ENCODE assay signal across 26 mouse cellular contexts in genomic region chr3:118595693-118596092, GRCm38 (mm10). TPM values are rescaled to one million over a fixed set of nuclear protein-coding genes. Genes with fewer than 3 reads are reported as not detected.
A peak's percentile ranks its signal among the peaks of the same experiment; 100 is the strongest.
DNase-seq lines count a peak whose midpoint lies in the region; ATAC-seq and TF ChIP-seq lines count a peak whose summit lies in the region.
"Had no signal": no experiment of that assay in that cellular context is flagged by ENCODE, and none has a peak within 500 bp of the region (broad histone marks: within the 10 kb centered on the region; RNA-seq: fewer than 3 reads in every experiment).

No protein-coding gene starts in this region.

- no peaks in the 10 kb centered on the region for H3K4me1 ChIP-seq in embryonic facial prominence, embryonic 14.5 days (ENCODE audit: control insufficient read depth, insufficient read depth, low read length)
- no peaks in the 10 kb centered on the region for H3K4me1 ChIP-seq in embryonic facial prominence, embryonic 10.5 days
- no peaks in the 10 kb centered on the region for H3K4me1 ChIP-seq in lung, embryonic 14.5 days (ENCODE audit: insufficient read depth)
- peaks cover 5% of the 10 kb centered on the region; the same call in 1 of the 2 replicates for H3K4me1 ChIP-seq in intestine, embryonic 16.5 days (ENCODE audit: control insufficient read depth, insufficient read depth, low read length)
- H3K4me1 ChIP-seq: embryonic facial prominence, embryonic 12.5 days; forebrain, embryonic 12.5 days; forebrain, embryonic 15.5 days; heart, embryonic 10.5 days; heart, embryonic 13.5 days had no signal

- H3K4me3 ChIP-seq in embryonic facial prominence, embryonic 14.5 days (ENCODE audit: low read depth, low read length) = no peak overlapping the region
- H3K4me3 ChIP-seq in embryonic facial prominence, embryonic 10.5 days = no peak overlapping the region
- no peak overlapping the region for H3K4me3 ChIP-seq in lung, embryonic 14.5 days (ENCODE audit: low read depth, low read length)
- H3K4me3 ChIP-seq in intestine, embryonic 16.5 days (ENCODE audit: low read length) = no peak overlapping the region
- H3K4me3 ChIP-seq: embryonic facial prominence, embryonic 12.5 days; erythroblast, embryonic 14.5 days; forebrain, embryonic 12.5 days; forebrain, embryonic 15.5 days; heart, adult 2 months; heart, embryonic 10.5 days; heart, embryonic 13.5 days had no signal

- H3K9me3 ChIP-seq in embryonic facial prominence, embryonic 14.5 days (ENCODE audit: control insufficient read depth, low read length) = no peaks in the 10 kb centered on the region
- no peaks in the 10 kb centered on the region for H3K9me3 ChIP-seq in embryonic facial prominence, embryonic 10.5 days
- no peaks in the 10 kb centered on the region for H3K9me3 ChIP-seq in lung, embryonic 14.5 days (ENCODE audit: low read depth, low read length)
- no peaks in the 10 kb centered on the region for H3K9me3 ChIP-seq in intestine, embryonic 16.5 days (ENCODE audit: control insufficient read depth, low read length)
- H3K9me3 ChIP-seq: embryonic facial prominence, embryonic 12.5 days; forebrain, embryonic 12.5 days; forebrain, embryonic 15.5 days; heart, embryonic 10.5 days; heart, embryonic 13.5 days had no signal

- no peak overlapping the region for H3K27ac ChIP-seq in embryonic facial prominence, embryonic 14.5 days (replicated peaks; ENCODE audit: low read depth, low read length)
- H3K27ac ChIP-seq in embryonic facial prominence, embryonic 10.5 days (replicated peaks) = no peak overlapping the region
- H3K27ac ChIP-seq in lung, embryonic 14.5 days (ENCODE audit: low read depth) = no peak overlapping the region
- peak overlapping the region; percentile 77 for H3K27ac ChIP-seq in intestine, embryonic 16.5 days (ENCODE audit: low read length)
- H3K27ac ChIP-seq: embryonic facial prominence, embryonic 12.5 days; forebrain, embryonic 12.5 days; forebrain, embryonic 15.5 days; heart, adult 2 months; heart, embryonic 10.5 days; heart, embryonic 13.5 days; hindbrain, embryonic 14.5 days had no signal

- DNase-seq in embryonic facial prominence, embryonic 14.5 days (ENCODE audit: low spot score) = peak; percentile 7
- no peak for DNase-seq in embryonic facial prominence, embryonic 10.5 days (ENCODE audit: low spot score)
- no peak for DNase-seq in lung, embryonic 14.5 days
- no peak for DNase-seq in lung, postnatal 25 days (ENCODE audit: low spot score)
- DNase-seq in layer of hippocampus, postnatal 36 days = no peak
- DNase-seq in frontal cortex, postnatal 36 days (ENCODE audit: low spot score in 2 of 2) = no peak
- DNase-seq: adrenal gland, postnatal 10 days; adrenal gland, postnatal 36 days; cerebellum, adult 18-20 months; cerebellum, adult 9-10 months; cerebellum, postnatal 14 days; gastrocnemius, postnatal 10 days; gastrocnemius, postnatal 36 days; heart, adult 2 months; heart, postnatal 14 days; heart, postnatal 4 days had no signal

- no peaks in the 10 kb centered on the region for H3K36me3 ChIP-seq in embryonic facial prominence, embryonic 14.5 days (ENCODE audit: control insufficient read depth, insufficient read depth, low read length)
- H3K36me3 ChIP-seq in embryonic facial prominence, embryonic 10.5 days (replicated peaks) = no peaks in the 10 kb centered on the region
- no peaks in the 10 kb centered on the region for H3K36me3 ChIP-seq in lung, embryonic 14.5 days (ENCODE audit: insufficient read depth)
- H3K36me3 ChIP-seq in intestine, embryonic 16.5 days (ENCODE audit: control insufficient read depth, insufficient read depth, low read length) = no peaks in the 10 kb centered on the region
- H3K36me3 ChIP-seq: embryonic facial prominence, embryonic 12.5 days; forebrain, embryonic 12.5 days; forebrain, embryonic 15.5 days; heart, embryonic 10.5 days; heart, embryonic 13.5 days had no signal

- H3K4me2 ChIP-seq in embryonic facial prominence, embryonic 14.5 days (ENCODE audit: low read depth, low read length) = no peak overlapping the region
- H3K4me2 ChIP-seq in lung, embryonic 14.5 days = no peak overlapping the region
- H3K4me2 ChIP-seq in intestine, embryonic 16.5 days (ENCODE audit: low read depth, low read length) = no peak overlapping the region
- H3K4me2 ChIP-seq: embryonic facial prominence, embryonic 12.5 days; forebrain, embryonic 12.5 days; forebrain, embryonic 15.5 days; heart, embryonic 13.5 days; hindbrain, embryonic 14.5 days had no signal

- no peak for TF ChIP-seq CTCF in lung, embryonic 14.5 days (IDR thresholded peaks at IDR 0.05; ENCODE audit: low read depth)

- ATAC-seq in embryonic facial prominence, embryonic 14.5 days (ENCODE audit: low read depth) = peak; percentile 65; the same call in 1 of the 2 replicates
- peak; percentile 49; the same call in 1 of the 2 replicates for ATAC-seq in lung, embryonic 14.5 days (ENCODE audit: insufficient read depth)
- peak; percentile 61 for ATAC-seq in intestine, embryonic 16.5 days
- ATAC-seq: activated CD4-positive, CD25-positive, alpha-beta regulatory T cell, adult 4 months; forebrain, embryonic 15.5 days had no signal

- WGBS in embryonic facial prominence, embryonic 14.5 days = 72% methylated on average over 2 of the region's 2 CpGs
- whole genome bisulfite sequencing in embryonic facial prominence, embryonic 10.5 days = 76% methylated on average over 2 of the region's 2 CpGs
- WGBS in lung, embryonic 14.5 days = 53% methylated on average over 2 of the region's 2 CpGs
- WGBS in intestine, embryonic 16.5 days = 49% methylated on average over 2 of the region's 2 CpGs

- no peak overlapping the region for H3K9ac ChIP-seq in embryonic facial prominence, embryonic 14.5 days (ENCODE audit: low read depth, low read length)
- H3K9ac ChIP-seq in lung, embryonic 14.5 days = no peak overlapping the region
- no peak overlapping the region for H3K9ac ChIP-seq in intestine, embryonic 16.5 days (ENCODE audit: low read depth, low read length)
- H3K9ac ChIP-seq: embryonic facial prominence, embryonic 12.5 days; forebrain, embryonic 12.5 days; forebrain, embryonic 15.5 days; heart, embryonic 13.5 days; hindbrain, embryonic 14.5 days had no signal

- no peaks in the 10 kb centered on the region for H3K27me3 ChIP-seq in embryonic facial prominence, embryonic 14.5 days (replicated peaks; ENCODE audit: control insufficient read depth, insufficient read depth, low read length)
- no peaks in the 10 kb centered on the region for H3K27me3 ChIP-seq in embryonic facial prominence, embryonic 10.5 days (replicated peaks; ENCODE audit: low read depth, poor library complexity, severe bottlenecking)
- H3K27me3 ChIP-seq in lung, embryonic 14.5 days (ENCODE audit: insufficient read depth, low read length) = no peaks in the 10 kb centered on the region
- H3K27me3 ChIP-seq in intestine, embryonic 16.5 days (replicated peaks; ENCODE audit: control insufficient read depth, insufficient read depth, low read length) = no peaks in the 10 kb centered on the region
- H3K27me3 ChIP-seq: embryonic facial prominence, embryonic 12.5 days; forebrain, embryonic 12.5 days; forebrain, embryonic 15.5 days; heart, embryonic 13.5 days had no signal

RNA-seq across cellular contexts. Expression of gene Dpyd, which starts 33.8 kb away (rescaled TPM):
- 6.9 and 7.3 TPM in 2 replicates for polyA plus RNA-seq in embryonic facial prominence, embryonic 14.5 days (2014; fragmentation: Nextera tagmentation; extraction: Ambion mirVana)
- 6.6 and 7.0 TPM in 2 replicates for polyA plus RNA-seq in embryonic facial prominence, embryonic 10.5 days (2016; fragmentation: Nextera tagmentation; extraction: Ambion mirVana)
- polyA plus RNA-seq in lung, embryonic 14.5 days (2014; fragmentation: Nextera tagmentation; extraction: Ambion mirVana) = 6.8 and 6.9 TPM in 2 replicates
- polyA plus RNA-seq in intestine, embryonic 16.5 days (2015; fragmentation: Nextera tagmentation; extraction: Ambion mirVana) = 37.3 and 47.8 TPM in 2 replicates
- total RNA-seq in layer of hippocampus, postnatal 36 days (2021) = 10 to 100 TPM; 13.7 to 19.7 TPM
- total RNA-seq: granulocyte monocyte progenitor cell, adult 5-6 weeks had no signal
- polyA plus RNA-seq: activated CD4-positive, CD25-positive, alpha-beta regulatory T cell, adult 4 months; erythroblast, embryonic 14.5 days had no signal
